Mouse (Mus musculus) lung, postnatal 0 days (tissue): ENCODE measurements around the gene Mettl7a3.

ENCODE experiments used
- CTCF ChIP-seq: IDR thresholded peaks from 2 replicates; pipeline ENCODE4 v1.5.1; 2016; ENCODE audit warnings: antibody characterized with exemption, mild to moderate bottlenecking
- EP300 ChIP-seq: IDR thresholded peaks from 2 replicates; pipeline ENCODE4 v1.6.1; 2016; ENCODE audit warnings: antibody characterized with exemption, mild to moderate bottlenecking, control low read depth

GRCm38 (mm10) chr15:100321134-100321533 lies 13.6 kb upstream of the Mettl7a3 start:
- TF ChIP-seq EP300 (no peak), CTCF (peak; percentile 74)
